Mouse (Mus musculus) kidney, postnatal 25 days (tissue): Measurements from ENCODE around the gene Vamp8.
A peak's percentile ranks its signal among the peaks of the same experiment; 100 is the strongest.

Experiments
- DNase-seq, 2 experiments: peaks; one replicate each; pipeline ENCODE4 v3.0.0; 2021; ENCODE audit warnings: mixed read lengths in 2 of 2

Gene Vamp8

DNA sequence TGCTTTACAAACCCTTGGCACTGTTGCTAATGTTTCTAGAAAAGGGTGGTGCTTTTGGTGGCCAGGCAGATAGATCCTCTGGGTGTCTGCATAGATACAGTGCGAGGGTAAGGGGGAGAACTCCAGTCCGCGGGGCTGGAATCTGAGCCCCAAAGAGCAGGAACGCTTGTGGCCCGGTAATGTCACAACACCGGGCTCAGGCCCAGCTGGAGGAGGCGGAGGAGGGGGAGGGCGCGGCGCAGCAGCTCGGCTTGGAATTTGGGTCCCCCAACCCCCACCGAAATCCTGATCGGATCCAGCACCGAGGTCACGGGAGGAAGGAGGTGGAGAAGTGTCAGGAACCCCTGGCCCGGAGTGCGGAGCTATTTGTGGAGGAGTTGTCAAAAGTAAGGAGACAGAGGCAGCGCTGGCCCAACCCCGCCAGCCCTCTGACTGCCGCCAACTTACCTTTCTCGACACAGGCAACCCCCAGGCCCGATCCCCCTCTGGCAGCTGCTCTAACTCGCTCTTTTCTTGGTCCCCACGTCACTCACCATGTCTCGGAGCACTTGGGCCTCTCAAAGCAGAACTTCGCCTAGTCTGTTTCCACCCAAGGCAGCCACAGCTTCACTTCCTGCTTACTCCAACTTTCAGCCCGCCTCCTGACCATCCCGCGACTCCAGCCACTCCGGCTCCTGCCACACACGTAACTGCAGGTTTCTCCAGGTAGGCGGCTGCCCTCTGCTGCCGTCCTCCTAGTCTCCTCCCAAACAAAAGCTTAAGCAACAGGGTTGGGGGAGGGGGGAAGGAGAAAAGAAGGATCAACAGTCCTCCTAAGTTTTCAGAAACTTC lies at the start of gene Vamp8:
Gene Vamp8, minus strand, starts transcription at position 763 of the 831 bp plus-strand sequence.
- DNase-seq = peak; percentile 92 to 96

DNA sequence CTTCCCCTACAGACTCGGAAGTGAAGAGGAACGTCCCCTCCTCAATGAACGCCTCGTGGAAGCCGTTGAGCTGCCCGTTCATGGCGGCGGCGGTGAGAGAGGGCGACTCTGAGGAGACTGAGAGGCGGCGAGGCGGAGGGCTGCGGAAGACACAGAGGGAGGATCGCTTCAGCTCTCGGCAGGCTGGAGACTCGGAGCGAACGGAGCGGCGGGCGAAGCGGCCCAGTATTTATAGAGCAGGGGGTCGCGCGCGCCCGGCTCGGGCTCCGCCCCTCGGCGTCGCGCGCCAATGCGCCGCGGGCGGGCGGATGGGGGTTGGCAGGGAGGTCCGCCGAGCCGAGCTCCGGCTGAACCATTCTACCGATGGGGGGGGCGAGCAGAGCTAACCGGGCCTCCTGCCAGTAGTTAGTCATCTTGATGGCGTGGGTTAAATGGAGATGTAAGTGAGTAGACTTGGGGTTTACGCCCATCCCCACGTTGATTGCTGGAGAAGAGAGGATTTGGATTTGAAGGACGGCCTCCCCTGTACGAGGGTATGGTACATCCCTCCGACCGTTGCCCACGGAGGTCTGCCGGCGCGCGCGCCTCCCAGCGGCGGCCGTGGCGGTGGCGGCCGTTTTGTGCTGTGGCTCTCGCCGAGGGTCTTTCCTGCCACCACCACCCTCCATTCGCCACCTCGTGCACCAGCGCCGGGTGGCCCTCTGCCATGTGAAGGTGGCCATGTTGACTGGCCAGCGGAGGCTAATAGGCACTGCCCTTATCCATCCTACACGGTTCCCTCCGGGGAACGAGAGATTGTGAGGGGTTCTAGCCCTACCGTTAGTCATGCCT lies 49.1 kb upstream of the Vamp8 start, which contains the start of gene Mat2a:
Gene Mat2a, minus strand, starts transcription at position 204 of the 831 bp plus-strand sequence.
- peak; percentile 90 to 95 for DNase-seq

DNA sequence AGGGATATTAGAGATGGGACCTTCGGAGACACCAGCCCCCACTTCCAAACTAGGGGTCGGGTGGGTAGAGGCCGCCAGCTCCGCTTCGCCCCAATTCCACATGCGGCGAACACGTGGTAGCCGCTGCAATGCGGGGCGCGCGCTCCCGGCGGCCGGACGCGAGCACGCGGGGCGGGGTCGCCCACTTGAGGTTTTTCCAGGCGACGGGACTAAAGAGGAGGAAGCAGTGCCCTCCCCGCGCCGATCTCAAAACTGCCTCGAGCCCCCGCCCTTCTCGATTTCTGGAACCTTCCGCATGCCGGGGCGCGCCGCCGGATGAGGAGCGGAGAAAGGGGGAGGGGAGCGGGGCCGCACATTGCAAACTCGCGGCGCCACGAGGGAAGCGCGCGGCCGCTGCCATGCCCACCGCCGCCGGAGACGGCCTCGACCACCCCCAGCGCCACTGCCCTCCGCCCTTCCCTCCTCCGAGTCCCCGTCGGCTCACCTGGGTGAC lies 48.4 kb upstream of the Vamp8 start:
- DNase-seq = peak; percentile 92 to 95

DNA sequence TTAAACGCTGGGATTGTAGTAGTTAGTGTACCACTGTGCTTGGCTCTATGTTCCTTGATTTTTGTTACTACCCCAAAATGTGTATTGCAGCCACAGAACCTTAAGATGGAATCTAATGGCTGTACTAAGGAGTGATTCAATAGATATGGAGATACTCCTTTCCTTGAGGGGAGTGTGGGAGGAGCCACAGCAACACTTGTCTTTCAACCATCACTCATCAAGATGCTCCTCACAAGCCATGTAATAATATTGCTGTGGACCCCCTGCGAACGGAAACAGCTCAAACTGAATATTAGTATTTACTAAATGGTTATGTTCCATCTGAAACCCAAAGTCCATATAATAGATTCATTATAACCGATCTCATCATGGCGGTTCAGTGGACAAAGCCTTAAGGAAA lies 47.7 kb upstream of the Vamp8 start:
- DNase-seq = no peak

DNA sequence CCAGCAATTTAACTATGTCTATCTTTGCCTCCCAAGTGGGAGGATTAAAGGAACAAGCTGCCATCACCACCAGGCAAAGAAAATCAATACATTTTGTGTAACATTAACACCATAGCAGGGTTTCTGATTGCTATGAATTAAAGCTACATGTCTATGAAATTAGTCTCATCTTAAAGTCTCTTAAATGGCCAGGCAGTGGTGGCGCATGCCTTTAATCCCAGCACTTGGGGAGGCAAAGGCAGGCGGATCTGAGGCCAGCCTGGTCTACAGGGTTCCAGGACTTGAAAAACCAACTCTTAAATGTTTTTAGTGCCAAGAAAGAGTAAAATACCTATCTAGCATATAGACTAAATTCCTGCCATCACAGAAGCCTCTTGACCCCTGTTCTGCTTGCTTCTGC lies 41.6 kb upstream of the Vamp8 start:
- no peak for DNase-seq

DNA sequence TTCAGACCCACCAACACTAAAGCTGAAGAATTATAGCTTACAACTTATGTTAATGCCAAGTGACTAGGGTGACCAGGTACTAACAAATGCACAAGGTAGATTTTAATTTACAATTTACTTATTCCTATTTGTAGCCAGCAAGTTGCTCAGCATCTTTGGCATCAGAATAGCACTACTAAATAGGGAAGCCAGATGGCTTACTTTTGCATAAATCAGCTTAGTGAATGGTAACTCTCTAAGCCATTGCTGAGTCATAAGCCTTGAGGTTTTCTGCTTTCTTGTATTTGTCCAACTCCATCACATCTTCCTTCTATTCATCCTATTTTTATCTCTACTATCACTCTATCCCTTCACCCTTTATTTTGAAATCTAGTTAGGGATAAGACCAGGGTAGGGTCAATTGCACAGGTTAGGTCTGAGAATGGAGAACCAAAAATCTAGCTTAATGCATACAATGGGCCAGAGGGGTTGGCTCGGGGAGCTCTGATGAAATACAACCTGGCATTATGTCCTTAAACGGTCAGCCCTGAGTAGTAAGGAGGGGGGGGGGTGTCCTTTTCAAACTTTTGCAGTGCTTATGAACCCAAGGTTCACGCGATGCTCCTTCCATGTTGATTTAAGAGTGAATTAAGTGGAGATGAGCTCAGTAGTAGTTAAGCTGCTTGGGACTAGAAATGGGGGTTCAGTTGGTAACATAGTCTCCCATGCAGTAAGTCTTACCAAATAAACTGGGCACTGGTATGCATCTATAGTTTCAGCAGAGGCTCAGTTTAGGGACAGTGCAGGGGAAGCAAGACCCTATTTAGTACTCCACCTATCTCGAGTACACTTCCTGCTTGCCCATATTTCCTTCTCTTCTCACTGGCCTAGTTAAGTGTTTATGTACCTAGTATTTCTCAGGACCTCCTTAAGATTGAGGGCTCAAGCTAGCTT lies 40.8 kb upstream of the Vamp8 start:
- DNase-seq = peak in 1 of 2 experiments; percentile 45

DNA sequence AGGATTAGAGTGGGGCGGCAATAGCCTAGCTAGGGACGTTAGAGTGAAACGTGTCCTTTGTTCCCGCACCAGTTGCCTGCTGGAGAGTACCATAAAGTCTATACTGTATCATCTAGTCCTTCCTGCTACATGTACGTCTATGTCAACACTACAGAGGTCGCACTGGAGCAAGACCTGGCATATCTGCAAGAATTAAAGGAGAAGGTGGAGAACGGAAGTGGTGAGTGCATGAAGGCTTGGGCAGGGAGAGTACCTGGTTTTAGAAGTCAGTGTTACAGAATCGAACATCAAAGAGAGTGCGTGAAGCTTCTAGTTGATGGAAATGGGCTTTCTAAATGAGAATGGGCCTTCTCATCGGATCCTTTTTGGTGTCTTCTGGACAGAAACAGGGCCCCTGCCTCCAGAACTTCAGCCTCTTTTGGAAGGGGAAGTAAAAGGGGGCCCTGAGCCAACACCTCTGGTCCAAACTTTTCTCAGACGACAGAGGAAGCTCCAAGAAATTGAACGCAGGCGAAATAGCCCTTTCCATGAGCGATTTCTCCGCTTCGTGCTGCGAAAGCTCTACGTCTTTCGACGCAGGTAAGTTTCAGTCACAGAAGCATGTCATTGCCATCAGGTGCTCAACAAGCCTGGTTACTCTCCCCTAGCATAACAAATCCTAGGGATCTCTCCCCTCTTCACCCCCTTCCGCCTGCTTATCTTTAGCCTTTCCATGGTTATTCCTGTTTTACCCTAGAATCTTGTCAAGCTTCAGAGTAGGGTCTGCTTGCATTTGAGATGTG lies 38.7 kb upstream of the Vamp8 start:
- no peak for DNase-seq

DNA sequence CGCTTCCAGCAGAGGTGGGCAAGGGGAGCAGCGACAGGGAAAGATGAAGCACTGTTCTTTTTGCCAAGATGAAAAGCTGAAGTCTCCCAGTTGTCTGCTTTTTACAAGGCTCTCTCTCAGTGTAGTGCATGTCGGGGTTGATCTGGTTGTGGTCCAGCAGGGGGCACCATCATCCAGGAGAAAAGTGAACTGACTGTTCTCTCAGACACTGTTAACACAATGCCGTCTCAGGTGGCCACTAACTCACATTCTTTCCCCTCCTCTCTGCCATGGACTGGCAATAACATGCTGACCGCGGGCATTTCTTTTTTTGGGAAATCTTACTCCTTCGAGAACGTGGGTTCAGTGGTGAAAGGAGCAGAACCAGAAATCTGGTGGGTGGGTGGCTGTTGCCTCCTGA lies 37.5 kb upstream of the Vamp8 start:
- peak; percentile 86 to 91 for DNase-seq

DNA sequence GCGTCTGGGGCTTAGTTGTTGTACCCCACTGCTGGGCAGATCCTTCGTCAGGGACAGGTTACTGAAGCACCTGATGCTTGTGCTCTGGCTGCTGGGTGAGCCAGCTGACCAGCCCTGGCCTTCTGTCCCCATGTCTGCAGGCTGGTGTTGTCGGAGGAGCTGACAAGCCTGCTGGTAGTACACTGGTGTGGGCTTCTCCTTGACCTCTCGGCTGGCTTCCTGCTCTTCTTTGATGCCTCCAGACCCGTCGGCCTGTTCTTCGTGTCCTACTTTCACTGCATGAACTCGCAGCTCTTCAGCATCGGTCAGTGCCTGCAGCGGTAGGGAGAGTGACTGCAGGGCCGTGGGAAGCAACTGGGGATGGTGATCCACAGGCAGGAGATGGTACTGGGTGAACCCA lies 35.1 kb upstream of the Vamp8 start:
- no peak for DNase-seq

DNA sequence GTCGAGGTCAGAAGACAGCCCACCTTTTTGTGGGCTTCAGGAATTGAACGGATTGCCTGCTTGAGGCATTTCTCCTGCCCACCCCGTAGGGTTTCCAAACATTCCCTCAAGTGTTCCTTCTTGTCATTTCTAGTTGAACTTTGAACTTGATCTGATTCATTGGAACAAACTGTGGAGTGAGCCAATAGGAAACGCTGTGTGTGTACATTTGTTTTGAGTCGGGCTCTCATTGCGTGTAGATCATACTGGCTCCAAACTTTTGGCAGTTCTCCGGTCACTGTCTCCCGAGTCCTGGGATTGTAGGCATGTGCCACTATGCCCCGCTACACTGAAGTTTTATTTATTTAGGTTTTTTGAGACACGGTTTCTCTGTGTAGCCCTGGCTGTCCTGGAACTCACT lies 30.4 kb upstream of the Vamp8 start:
- no peak for DNase-seq

DNA sequence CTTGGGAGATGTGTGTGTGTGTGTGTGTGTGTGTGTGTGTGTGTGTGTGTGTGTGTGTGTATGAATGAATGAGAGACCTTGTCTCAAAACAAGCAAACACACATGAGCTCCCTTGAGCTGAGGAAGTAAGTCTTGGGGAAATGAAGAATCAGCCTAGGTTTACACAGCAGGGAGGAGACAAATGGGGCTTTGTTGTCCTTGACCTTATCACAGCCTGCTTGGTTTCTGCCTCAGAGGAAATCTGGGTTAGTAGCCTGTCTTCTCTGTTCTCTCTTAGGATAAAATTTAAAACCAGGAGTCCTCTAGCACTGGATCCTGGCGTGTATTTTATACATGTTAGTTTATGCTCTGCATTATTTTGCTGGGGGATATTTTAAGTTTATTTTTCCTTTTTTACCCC lies 29.3 kb upstream of the Vamp8 start:
- no peak for DNase-seq

DNA sequence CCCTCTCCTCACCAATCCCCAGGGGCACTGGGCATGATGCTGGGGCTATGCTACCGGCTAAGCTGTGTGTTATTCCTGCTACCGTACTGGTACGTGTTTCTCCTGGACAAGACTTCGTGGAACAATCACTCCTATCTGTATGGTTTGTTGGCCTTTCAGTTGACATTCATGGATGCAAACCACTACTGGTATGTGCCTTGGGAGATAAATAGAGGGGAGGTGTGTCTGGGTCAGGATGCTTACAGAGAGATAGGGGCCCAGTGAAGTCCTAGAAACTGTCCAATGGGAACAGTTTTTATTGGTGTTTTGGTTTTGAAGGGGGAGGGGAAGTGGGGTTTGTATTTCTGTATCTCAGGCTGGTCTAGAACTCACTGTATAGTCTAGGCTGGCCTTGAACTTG lies 27.8 kb upstream of the Vamp8 start:
- no peak for DNase-seq

DNA sequence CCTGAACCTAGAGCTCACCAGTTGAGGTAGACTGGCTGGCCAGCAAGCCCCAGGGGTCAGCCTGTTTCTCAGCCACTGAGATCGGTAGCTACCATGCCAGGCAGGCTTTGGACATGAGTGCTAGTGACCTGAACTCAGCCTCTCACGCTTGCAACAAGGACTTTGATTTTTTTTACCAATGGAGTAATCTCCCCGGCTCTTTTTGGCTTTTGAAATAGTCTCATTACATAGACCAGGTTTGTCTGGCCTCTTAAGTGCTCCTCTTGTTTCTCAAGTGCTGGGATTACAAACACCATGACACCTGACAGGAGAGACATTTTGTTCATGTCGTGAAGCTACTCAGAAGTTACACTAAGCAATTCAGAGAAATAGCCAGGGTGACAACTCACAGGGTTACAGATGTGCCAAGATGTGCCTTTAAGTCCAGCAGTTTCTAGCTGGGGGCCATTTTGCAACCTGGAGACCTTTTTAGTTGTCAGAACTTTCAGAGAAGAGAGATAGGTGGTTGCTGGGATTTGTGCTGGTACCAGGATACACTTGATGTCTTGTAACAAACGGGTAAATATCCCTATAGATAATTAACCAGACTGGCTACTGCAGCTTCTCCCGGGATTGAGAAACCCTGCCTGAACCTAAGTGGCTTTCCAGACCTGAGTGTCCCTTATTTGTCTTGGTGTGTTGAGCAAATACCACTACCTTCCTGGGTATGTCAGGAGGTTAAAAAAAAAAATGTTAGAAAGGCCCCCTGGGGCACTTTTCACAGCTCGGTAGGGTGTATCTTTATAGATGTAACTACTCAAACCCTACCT lies 25.7 kb upstream of the Vamp8 start:
- no peak for DNase-seq

DNA sequence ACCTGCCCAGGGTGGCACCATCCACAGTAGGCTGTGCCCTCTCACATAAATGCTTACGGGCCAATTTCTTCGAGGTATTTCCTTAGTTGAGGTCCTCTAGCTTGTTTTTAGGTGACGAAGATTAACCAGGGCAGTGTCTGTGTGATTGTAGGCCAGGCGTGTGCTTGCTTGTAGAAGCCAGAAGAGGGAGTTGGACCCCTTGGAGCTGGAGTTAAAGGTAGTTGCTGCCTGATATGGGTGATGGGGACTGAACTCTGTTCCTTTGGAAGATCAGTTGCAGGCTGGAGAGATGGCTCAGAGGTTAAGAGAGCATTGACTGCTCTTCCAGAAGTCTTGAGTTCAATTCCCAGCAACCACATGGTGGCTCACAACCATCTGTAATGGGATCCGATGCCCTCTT lies 24.7 kb upstream of the Vamp8 start:
- no peak for DNase-seq

DNA sequence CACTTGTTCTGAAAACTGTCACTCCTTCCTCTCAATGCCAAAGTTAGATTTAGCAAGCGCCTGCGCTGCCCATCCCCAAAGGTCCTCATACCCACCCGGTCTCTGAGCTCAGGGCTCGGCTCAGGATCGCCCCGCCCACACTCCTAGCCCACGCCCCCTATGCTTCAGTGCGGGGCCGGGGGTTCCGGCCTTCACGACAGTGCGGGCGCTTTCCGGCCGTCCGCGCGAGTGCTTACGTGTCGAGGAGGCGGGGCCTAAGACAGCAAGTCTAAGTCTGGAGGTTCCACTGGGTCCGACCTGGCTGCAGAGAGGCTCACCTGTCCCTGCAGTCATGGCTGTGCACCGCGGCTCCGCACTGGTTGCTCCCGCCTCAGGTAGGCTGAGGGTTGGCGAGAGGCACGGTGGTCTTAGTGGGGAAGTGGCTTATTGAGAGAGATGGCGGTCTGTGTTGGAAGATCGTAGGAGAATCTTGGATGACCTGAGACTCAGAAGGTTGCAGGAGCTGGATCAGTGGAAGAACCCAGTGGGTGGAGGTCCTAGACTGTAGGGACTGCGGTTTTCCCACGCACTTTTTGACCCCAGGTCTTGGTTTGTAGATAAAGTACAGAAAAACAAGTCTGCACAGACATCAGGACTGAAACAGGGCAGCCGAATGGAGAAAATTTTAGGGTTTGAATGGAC lies 23.7 kb upstream of the Vamp8 start, which contains the start of gene Ggcx:
Gene Ggcx, plus strand, starts transcription at position 233 of the 681 bp plus-strand sequence.
- DNase-seq = peak; percentile 98

DNA sequence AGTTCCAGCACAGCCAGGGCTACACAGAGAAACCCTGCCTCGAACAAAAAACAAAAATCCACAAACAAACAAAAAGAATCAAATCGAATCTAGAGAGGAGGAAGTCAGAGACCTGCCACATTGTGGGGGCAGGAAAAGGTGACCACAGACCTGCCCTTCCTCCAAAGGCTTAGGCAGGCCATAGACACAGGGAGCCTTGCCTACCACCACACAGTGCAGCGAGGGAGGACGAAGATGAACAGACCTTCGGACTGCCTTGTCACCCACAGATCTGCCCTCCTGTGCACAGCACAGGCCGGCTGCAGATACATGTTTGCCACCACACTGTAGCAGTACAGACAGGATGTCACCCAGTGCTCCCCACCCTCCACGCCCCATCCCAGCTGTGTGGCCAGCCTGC lies 20.0 kb upstream of the Vamp8 start:
- DNase-seq = peak in 1 of 2 experiments; percentile 22

DNA sequence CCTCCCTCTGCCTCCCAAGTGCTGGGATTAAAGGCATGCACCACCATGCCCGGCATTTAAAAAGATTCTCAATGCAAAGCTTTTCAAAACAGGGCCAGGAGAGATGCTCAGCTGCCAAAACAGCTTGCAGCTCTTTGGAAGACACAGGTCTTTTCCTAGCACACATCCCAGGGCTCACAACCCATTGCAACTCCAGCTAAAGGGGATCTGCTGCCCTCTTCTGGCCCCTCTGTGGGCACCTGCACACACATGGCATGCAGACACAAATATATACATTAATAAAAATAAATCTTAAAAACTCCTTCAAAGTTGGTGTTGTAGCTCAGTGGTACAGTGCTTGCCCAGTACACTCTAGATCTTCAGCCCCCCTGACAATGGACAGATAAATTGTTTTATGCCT lies 19.5 kb upstream of the Vamp8 start:
- peak in 1 of 2 experiments; percentile 14 for DNase-seq

DNA sequence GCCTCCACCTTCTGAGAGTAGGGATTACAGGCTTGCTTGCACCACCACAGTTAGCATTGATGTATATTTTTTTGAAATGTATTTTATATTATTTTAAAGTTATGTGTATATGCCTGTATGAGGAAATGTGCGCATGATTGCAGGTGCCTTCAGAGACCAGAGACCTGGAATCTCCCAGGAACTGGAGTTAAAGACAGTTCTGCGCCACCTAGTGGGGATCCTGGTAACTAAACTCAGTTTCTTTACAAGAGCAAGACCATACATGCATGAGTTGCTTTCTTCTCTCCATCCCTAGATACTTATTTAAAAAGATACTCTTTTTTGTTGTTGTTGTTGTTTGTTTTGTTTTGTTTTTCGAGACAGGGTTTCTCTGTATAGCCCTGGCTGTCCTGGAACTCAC lies 19.1 kb upstream of the Vamp8 start:
- peak; percentile 73 to 93 for DNase-seq

DNA sequence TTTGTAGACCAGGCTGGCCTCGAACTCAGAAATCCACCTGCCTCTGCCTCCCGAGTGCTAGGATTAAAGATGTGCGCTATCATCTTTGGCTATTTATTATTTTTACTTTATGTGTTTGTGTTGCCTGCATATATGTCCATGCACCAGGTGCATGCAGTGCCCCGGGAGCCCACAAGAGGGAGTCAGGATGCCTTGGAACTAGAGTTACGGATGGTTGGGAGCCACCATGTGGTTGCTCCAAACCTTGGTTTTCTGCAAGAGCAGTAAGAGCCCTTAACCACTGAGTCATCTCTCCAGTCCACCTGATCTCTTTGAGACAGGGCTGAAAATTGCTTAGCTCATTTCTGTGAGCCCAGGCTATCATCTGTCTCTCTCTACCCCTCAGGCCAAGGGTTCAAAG lies 16.6 kb upstream of the Vamp8 start:
- peak; percentile 88 to 92 for DNase-seq

DNA sequence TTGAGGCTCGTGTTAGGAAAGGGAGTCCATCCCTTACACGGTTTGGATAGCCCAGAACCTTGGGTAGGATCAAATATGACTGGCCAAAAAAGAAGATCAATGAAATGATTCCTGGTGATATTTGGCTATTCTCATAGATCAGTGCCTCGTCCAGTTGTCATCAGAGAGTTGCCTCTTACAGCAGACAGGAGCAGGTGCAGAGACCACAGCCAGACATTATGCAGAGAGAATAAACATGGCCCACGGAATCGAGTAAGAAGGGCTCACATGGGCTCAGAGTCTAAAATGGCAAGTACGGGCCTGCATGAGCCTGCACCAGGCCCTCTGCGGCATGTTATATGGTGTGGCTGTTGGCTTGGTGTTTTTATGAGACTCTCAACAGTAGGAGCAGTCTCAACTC lies 14.9 kb upstream of the Vamp8 start:
- DNase-seq = no peak
